Mouse (Mus musculus): Measurements from ENCODE around the gene Kif5c.

DNA sequence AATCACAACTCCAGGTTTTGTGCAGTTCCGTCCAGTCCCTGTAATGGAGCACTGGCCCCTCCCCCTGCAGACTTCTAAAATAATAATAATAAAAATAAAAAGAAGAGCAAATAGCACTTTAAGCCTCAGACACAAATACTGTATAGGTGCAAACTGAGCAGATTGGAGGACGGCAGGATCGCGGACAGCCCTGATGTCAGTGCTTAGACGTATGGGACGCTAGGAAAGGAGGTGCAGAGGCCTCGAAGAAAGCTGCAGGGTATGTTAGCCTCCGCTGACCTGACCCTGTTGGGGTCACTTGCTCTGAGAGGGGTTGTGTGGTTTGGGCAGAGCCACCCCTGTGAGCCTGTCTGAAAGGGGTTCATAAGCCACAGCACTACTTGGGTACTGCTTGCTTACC is 185.3 kb downstream of the Kif5c start:
- TF ChIP-seq GATA1 (IDR thresholded peaks at IDR 0.05; ENCODE audit: low read length) (no peak), TAL1 (IDR thresholded peaks at IDR 0.05; ENCODE audit: low read length) (no peak)

All from erythroblast, embryonic 14.5 days (primary cell).